In genomic region chr3:152944766-152945165, GRCm38 (mm10) we compare ENCODE assay signal across 16 mouse cellular contexts. TPM values are rescaled to one million over a fixed set of nuclear protein-coding genes. Genes with fewer than 3 reads are reported as not detected.
DNase-seq lines count a peak whose midpoint lies in the region; ATAC-seq and TF ChIP-seq lines count a peak whose summit lies in the region.
"Had no signal": no experiment of that assay in that cellular context is flagged by ENCODE, and none has a peak within 500 bp of the region (broad histone marks: within the 10 kb centered on the region; RNA-seq: fewer than 3 reads in every experiment).

No protein-coding gene starts in this region.

- H3K4me3 ChIP-seq in forebrain, embryonic 13.5 days, result no peak overlapping the region
- H3K4me3 ChIP-seq in forebrain, embryonic 10.5 days, result no peak overlapping the region
- no peak overlapping the region for H3K4me3 ChIP-seq in heart, embryonic 12.5 days
- H3K4me3 ChIP-seq: hindbrain, embryonic 15.5 days had no signal

- intact Hi-C loops in heart, postnatal 14 days (cut with DNase I), result no loop called here
- intact Hi-C loops in left cerebral cortex, postnatal 4 days (cut with DNase I), result no loop called here

- H3K36me3 ChIP-seq in forebrain, embryonic 13.5 days (ENCODE audit: poor library complexity, severe bottlenecking), result no peaks in the 10 kb centered on the region
- H3K36me3 ChIP-seq in forebrain, embryonic 10.5 days (replicated peaks), result no peaks in the 10 kb centered on the region
- no peaks in the 10 kb centered on the region for H3K36me3 ChIP-seq in heart, embryonic 12.5 days
- H3K36me3 ChIP-seq: hindbrain, embryonic 15.5 days had no signal

- H3K27me3 ChIP-seq in forebrain, embryonic 13.5 days, result no peaks in the 10 kb centered on the region
- no peaks in the 10 kb centered on the region for H3K27me3 ChIP-seq in forebrain, embryonic 10.5 days (ENCODE audit: poor library complexity, severe bottlenecking)
- H3K27me3 ChIP-seq in heart, embryonic 12.5 days (replicated peaks), result no peaks in the 10 kb centered on the region
- H3K27me3 ChIP-seq: hindbrain, embryonic 15.5 days had no signal

- no peak overlapping the region for H3K9ac ChIP-seq in forebrain, embryonic 13.5 days
- no peak overlapping the region for H3K9ac ChIP-seq in heart, embryonic 12.5 days
- H3K9ac ChIP-seq: hindbrain, embryonic 15.5 days; liver, embryonic 14.5 days had no signal

- no peak for TF ChIP-seq POLR2A in brain, embryonic 14.5 days (IDR thresholded peaks at IDR 0.05; ENCODE audit: borderline replicate concordance, extremely low read depth, insufficient read depth, insufficient read length, poor library complexity, severe bottlenecking)

- ATAC-seq in forebrain, embryonic 13.5 days, result peak; percentile 54
- ATAC-seq in heart, embryonic 12.5 days (ENCODE audit: insufficient number of reproducible peaks, low FRiP score), result no peak
- ATAC-seq: activated CD4-positive, CD25-positive, alpha-beta regulatory T cell, adult 4 months had no signal

- TF ChIP-seq CTCF in brain, embryonic 14.5 days (IDR thresholded peaks at IDR 0.05; ENCODE audit: borderline replicate concordance, extremely low read depth, insufficient read depth, insufficient read length), result no peak

- 82% methylated on average over 3 of the region's 3 CpGs for WGBS in forebrain, embryonic 13.5 days
- WGBS in forebrain, embryonic 10.5 days, result 91% methylated on average over 3 of the region's 3 CpGs
- 87% methylated on average over 3 of the region's 3 CpGs for WGBS in heart, embryonic 12.5 days

- no peak for DNase-seq in forebrain, embryonic 10.5 days (ENCODE audit: extremely low spot score, low spot score)
- DNase-seq in heart, postnatal 14 days, result peak; percentile 38 to 46
- peak; percentile 57 for DNase-seq in brain, embryonic 14.5 days (ENCODE audit: low read depth)
- peak; percentile 88 for DNase-seq in thymus, postnatal 0 days (ENCODE audit: low spot score)
- DNase-seq in B cell, adult 2 months, result no peak
- DNase-seq in left cerebral cortex, postnatal 4 days, result no peak
- DNase-seq: cerebellum, adult 11-12 months; cerebellum, postnatal 36 days; gastrocnemius, postnatal 10 days; kidney, adult 8-10 months; right cerebral cortex, postnatal 14 days had no signal

- no peaks in the 10 kb centered on the region for H3K9me3 ChIP-seq in forebrain, embryonic 13.5 days (replicated peaks)
- no peaks in the 10 kb centered on the region for H3K9me3 ChIP-seq in forebrain, embryonic 10.5 days
- no peaks in the 10 kb centered on the region for H3K9me3 ChIP-seq in heart, embryonic 12.5 days (replicated peaks)
- H3K9me3 ChIP-seq: hindbrain, embryonic 15.5 days had no signal

- no peak overlapping the region for H3K27ac ChIP-seq in forebrain, embryonic 13.5 days
- H3K27ac ChIP-seq in forebrain, embryonic 10.5 days, result no peak overlapping the region
- no peak overlapping the region for H3K27ac ChIP-seq in heart, embryonic 12.5 days (ENCODE audit: poor library complexity, severe bottlenecking)
- H3K27ac ChIP-seq: hindbrain, embryonic 15.5 days; liver, embryonic 14.5 days had no signal

- H3K4me1 ChIP-seq in forebrain, embryonic 13.5 days, result 0 out of 2 replicates have a peak, but pooled peaks cover 6% of the 10 kb centered on the region
- H3K4me1 ChIP-seq in forebrain, embryonic 10.5 days, result peaks cover 22% of the 10 kb centered on the region
- no peaks in the 10 kb centered on the region for H3K4me1 ChIP-seq in heart, embryonic 12.5 days (replicated peaks)

- no peak overlapping the region for H3K4me2 ChIP-seq in forebrain, embryonic 13.5 days
- H3K4me2 ChIP-seq in heart, embryonic 12.5 days, result no peak overlapping the region
- H3K4me2 ChIP-seq: hindbrain, embryonic 15.5 days had no signal

RNA-seq across cellular contexts. Expression of gene St6galnac5, which starts 37.3 kb away (rescaled TPM):
- polyA plus RNA-seq in forebrain, embryonic 13.5 days (2015; fragmentation: Nextera tagmentation; extraction: Ambion mirVana), result 5.7 and 6.7 TPM in 2 replicates
- polyA plus RNA-seq in forebrain, embryonic 10.5 days (2016; fragmentation: Nextera tagmentation; extraction: Ambion mirVana), result 0.68 and 1.1 TPM in 2 replicates
- total RNA-seq in heart, postnatal 14 days (2021), result not detected
- polyA plus RNA-seq in heart, embryonic 12.5 days (2016; fragmentation: Nextera tagmentation; extraction: Ambion mirVana), result 0.77 and 0.92 TPM in 2 replicates
- polyA plus RNA-seq in brain, embryonic 14.5 days (2012; rRNA removed), result 17.7 and 24.4 TPM in 2 replicates
- 0.05 and 0.23 TPM in 2 replicates for polyA plus RNA-seq in thymus, postnatal 0 days (2015; fragmentation: Nextera tagmentation; extraction: Ambion mirVana)
- total RNA-seq in left cerebral cortex, postnatal 4 days (2021), result 10 to 100 TPM; 50.0 to 62.1 TPM

Comparison
In these comparisons a context has a peak if more than half of its experiments do, and no peak if none do; other contexts are left out.
1. DNase-seq: peak in heart, postnatal 14 days (2 of 2), brain, embryonic 14.5 days (single experiment) and thymus, postnatal 0 days (single experiment); none in forebrain, embryonic 10.5 days (single experiment), B cell, adult 2 months (0 of 2) and left cerebral cortex, postnatal 4 days (single experiment).